Mouse (Mus musculus): ENCODE results near the gene Hpca. TPM values are rescaled to one million over a fixed set of nuclear protein-coding genes. Genes with fewer than 3 reads are reported as not detected.

Hpca gene
- not detected for total RNA-seq (2021)
- long read RNA-seq, experiment 1: 0 reads
- long read RNA-seq, experiment 2: 0 reads

DNA sequence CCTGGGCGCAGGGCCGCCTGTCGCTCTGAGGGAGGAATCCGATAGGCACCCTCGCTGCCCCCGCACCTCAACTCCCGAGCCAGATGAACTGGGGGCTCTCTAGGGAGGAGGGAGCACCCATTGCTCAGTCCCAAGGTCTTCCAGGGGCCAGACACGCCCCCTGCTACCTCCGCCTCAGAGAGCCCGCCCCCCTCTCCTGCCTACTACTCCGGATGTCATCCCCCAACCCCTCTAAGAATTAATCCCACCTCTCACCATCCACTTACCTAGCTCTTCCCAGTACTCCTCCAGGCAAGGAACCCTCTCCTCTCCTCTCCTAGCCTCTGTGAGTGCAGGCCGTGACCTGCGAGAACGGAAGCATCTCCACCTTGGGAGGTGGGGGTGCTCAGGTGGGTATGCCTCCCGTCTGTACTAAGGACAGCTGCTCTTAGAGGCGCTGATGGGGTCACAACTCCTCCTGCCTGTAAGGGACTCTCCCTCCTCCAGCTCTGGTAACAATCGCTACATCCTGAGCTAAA lies at the start of gene Hpca:
Gene Hpca (minus strand): TSS at position 468 of the 518 bp plus-strand sequence.
- no peak for DNase-seq

DNA sequence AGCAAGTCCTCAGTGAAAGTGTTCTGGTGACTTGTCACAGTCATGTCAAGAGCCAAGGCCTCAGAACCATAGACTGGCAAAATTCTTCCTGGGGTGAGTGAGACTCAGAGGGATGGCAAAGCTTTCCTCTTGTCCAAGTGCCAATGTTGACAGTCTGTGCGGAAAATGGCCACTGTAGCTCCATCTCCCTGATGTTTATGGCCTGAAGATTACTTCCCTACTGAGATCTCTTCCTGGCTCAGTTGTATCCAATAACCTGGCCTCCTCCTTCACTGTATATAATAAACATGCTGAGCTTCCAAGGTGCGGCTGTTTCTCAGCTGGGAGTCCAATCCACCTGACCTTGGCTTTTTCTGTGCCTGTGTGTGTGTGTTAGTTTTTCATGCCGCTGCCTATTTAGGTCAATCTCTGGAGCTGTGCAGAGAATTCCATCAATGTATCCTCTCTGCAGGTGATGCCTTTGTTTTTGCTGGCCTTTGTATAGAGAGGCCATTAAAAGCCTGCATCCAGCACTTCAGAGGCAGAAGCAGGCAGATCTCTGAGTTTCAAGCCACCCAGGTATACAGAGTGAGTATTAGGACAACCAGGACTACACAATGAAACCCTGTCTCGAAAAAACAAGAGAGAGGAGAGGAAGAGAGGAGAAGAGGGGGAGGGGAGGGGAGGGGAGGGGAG lies 39.9 kb upstream of the Hpca start:
- intact Hi-C loops (cut with DNase I): no loop called here

More for the DNA sequence above, at the start of gene Hpca:
- intact Hi-C loops (cut with DNase I): no loop called here

DNA sequence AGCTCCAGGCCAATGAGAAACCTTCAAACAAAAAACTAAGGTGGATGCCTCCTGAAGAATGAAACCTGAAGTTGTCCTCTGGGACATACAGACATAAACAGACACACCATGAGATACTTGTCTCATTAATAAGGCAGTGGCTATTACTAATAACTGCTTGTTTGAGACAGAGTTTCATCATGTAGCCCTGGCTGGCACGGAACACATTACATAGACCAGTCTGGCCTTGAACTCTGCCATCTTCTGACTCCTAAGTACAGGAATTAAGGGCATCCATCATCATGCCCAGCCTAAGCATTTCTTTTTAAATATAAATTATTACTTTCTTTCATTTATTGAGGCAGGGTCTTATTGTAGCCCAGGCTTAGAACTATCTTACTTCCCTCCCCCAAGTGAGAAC lies 39.2 kb upstream of the Hpca start:
- DNase-seq: no peak
- intact Hi-C loops (cut with DNase I): no loop called here

More for the DNA sequence above, 39.9 kb upstream of the Hpca start:
- DNase-seq: no peak

DNA sequence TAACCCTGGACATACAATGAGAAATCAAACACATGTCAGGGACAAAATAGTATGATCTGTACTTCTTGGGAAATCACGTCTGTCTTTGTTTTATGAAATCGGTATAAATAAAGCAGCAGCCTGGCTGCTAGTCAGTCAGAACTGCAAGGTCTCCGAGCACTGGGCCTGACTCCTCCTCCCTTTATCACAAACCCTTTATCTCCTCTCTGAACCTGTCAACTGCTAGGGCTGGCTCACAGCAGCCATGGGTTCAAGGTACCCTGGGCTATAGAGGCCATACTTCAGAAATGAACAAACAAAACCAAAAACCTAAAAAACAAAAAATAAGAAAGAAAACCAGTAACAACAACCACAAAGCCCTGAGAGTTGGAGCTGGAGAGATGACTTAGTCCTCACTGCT lies 36.7 kb upstream of the Hpca start:
- intact Hi-C loops (cut with DNase I): no loop called here
- no peak for DNase-seq

DNA sequence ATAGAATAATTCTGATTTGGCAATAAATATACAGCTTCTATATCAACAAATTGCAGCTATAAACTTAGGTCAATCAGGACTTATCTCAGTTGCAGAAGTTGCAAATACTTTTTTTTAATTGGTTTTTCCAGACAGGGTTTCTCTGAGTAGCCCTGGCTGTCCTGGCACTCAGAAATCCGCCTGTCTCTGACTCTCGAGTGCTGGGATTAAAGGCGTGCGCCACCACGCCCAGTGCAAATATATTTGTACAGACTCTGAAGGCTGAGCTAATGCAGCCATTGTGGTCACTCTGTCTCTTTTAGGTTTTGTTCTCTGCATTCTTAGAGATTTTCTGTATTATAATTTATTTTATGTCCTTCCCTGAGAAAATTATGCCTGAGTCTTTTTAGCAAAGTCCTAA lies 35.7 kb upstream of the Hpca start:
- DNase-seq: no peak
- intact Hi-C loops (cut with DNase I): no loop called here

DNA sequence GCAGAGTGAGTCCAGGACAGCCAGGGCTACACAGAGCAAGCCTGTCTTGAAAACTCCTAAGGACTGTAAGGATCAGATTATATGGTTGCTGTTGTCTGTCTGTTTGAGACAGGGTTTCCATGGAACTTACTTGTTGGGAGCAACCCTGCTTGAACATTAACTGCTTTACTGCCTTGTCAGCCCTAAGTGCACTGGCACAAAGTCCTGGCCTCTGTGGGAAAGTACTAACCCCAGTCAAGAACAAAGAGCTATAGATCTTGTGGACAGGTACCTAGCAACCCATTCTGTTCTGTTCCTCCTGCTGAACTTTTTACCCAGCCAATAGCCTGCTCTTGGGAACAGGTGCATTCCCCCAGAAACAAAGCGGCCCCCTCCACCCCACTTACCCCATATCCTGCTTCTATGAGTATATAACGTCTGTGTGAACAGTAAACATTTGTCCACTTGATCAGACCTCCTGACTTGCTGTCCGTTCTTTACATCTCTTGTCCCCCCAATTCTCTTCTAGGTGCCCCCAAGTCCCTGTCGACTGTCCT lies 29.5 kb upstream of the Hpca start:
- intact Hi-C loops (cut with DNase I): no loop called here
- DNase-seq: no peak

DNA sequence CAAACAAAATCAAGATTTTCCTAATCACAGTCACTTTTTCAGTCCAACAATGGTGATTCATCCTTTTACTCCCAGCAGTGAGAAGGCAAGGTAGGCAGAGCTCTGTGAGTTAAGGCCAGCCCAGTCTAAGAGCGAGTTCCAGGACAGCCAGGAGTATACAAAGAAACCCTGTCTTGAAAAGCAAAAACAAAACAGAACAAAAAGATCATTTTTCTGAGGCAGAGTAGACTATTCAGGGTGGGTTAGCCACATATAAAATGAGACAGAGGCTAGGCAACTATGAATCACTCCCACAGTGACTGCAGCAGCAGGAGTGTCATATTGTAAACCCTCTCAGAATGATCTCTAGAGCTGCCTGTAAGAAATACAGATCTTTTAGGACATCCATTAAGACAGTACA lies 27.5 kb upstream of the Hpca start:
- intact Hi-C loops (cut with DNase I): no loop called here
- DNase-seq: no peak

DNA sequence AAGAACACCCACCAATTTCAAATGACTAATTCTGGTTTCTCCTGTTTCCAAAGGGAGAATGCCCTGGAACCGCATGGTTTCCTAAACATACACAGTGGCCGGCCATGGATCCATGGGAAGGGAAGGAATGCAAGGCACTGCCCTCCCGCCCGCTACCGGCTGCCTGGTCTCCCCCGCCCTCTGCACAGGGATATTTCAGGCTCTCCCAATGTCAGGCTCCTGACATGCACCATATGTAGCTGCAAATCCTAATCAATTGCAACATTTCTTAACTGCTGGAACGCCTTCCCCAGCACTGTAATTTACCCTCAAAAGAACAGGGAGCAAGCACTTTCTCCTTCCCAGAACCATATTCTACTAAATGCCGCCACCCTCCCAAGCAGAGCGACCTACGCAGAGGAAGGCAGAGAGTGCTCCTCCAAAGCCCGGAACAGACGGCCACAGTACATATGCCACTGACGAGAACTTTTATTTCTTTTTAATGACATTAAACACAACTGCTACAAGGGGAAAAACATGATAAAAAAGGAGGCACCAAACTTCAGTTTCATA lies 25.8 kb upstream of the Hpca start:
- no peak for DNase-seq
- intact Hi-C loops (cut with DNase I): no loop called here

DNA sequence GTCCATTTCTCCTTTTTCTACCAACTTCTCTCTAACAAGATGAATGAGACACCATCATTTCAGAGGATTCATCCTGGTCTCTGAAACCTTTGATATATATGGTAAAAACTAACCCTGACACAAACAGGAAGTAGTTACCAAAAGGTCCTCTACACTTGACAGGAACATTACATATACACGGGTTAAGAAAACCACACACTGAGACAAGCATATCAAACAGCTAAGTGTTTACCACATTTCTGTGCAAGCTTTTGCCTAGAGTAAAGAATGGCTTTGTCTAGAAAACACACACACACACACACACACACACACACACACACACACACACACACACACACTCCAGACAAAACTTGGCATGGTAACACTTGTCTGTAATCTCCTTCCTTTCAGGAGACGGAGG lies 24.6 kb upstream of the Hpca start:
- intact Hi-C loops (cut with DNase I): no loop called here
- no peak for DNase-seq

DNA sequence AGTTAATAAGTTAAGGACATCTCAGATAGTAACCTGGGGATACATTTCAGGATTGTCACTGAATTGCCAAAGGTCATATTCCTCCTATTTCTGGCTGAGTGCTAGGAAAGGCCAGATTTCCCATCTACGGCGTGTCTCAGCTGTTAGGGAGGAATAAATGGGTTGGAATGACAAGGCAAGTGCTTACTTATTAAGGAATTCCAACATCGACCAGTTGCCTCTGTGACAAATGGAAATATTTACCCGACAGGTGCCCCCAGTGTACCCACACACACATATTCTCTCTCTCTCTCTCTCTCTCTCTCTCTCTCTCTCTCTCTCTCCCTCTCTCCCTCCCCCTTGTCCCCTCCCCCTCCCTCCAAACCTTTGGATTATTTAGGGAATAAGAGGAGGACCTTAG lies 24.1 kb upstream of the Hpca start:
- intact Hi-C loops (cut with DNase I): no loop called here
- DNase-seq: no peak

DNA sequence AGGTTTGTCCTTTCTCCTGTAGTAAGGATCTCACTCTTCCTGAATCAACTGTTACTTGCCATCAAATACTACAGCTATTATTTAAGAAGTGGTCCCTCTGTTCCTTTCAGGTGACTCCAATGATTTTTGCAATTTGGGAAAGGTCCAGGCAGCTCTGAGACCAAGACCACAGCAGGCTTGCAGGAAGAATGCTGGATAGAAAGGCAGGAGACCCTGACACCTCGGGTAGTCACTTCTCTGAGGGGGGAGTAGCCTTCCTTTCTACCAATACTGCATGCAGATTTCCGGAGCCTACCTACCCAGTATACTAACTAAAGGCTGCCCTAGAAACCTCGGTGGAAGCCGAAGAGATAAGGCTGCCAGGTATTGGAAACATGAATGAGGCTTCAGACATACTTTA lies 23.6 kb upstream of the Hpca start:
- intact Hi-C loops (cut with DNase I): no loop called here
- no peak for DNase-seq

DNA sequence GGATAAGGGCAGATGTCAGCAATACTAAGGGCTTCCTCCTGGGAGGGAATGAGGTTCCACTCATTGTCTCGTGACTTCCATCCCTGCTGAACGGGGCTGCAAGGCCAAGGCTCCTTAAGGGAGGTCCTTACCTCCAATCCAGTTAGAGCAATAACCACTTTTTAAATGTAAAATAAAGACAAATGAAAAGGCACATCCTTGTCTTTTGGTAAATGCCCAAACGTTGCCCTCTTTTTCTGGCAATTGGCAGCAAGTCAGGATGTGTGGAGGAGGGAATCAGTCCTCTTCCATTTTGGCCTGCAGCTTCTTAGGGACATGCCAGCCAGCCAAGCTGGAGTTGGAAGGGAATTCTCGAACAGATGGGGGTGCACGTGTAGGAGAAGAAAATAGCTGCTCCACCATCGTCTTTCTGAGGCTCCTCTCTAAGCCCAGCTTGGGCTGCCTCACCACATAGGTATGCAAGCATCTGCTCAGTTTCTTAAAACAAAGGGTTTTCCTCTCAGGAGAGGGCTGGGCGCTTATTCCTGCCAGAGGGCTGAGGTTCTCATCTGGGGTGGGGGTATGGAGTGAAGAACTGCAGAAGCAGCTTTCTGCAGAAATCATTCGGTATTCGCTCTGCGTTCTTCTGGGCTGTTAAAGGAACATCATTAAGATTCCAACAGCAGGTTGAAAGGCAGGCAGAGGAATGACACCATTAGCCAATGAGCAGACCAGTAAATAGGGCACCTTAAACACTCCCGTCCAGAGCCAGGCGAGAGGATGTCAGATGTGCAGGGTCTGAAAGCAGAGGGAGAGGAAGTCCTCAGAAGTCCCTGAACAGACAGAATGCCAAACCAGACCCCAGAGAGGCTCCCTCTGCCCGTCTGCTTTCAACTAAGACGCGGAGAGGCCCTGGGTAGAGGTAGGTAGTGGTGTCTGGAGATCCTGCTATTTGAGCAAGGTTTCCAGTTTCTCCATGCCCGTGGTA lies 22.8 kb upstream of the Hpca start:
- no peak for DNase-seq
- intact Hi-C loops (cut with DNase I): no loop called here

DNA sequence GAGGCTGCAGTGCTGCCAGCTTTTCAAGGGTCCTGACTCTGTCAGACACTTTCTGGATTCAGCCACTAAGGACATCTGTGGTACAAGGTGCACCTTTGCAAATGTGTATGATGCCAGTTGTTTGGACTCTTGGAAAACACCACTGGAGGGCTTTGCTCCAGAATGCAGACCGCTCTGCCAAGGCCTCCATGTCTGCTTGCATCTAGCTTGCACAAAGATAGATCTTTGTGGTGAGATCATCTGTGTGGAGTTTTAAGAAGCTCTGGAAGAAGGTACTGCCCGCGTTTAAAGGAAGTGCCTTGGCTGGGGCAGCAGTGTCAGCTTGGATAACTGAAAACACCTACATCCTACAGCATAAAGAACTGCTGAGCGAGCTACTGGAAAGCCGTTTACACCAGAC lies 21.7 kb upstream of the Hpca start:
- intact Hi-C loops (cut with DNase I): no loop called here
- no peak for DNase-seq

DNA sequence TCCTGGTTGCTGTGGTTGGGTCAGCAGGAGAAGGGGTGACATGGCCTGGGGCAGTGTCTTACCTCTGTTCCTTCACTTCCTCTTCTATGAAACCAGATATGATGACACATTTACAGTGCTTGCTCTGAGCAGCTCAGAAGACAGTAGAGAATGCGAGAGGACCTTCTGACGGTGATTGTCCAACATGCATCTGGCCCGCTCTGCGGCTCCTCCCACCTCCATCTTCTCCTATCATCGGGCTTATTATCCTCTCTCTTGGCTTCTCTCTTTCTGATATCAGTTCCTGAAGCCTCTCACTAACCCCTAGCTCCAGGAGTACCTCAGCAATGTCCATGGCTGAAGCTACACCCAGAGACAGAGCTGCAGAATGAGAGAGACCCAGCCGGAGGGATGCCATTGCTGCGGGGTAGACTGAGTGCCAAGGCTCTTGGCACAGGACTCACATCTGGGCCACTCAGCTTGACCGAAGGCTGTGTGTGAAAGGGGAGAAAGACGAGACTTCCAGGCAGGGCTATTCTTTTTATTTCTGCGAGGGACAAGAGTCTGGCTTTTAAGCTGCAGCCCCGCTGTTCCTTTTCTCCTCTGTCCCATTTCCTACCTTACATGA lies 20.7 kb upstream of the Hpca start:
- no peak for DNase-seq
- intact Hi-C loops (cut with DNase I): no loop called here

DNA sequence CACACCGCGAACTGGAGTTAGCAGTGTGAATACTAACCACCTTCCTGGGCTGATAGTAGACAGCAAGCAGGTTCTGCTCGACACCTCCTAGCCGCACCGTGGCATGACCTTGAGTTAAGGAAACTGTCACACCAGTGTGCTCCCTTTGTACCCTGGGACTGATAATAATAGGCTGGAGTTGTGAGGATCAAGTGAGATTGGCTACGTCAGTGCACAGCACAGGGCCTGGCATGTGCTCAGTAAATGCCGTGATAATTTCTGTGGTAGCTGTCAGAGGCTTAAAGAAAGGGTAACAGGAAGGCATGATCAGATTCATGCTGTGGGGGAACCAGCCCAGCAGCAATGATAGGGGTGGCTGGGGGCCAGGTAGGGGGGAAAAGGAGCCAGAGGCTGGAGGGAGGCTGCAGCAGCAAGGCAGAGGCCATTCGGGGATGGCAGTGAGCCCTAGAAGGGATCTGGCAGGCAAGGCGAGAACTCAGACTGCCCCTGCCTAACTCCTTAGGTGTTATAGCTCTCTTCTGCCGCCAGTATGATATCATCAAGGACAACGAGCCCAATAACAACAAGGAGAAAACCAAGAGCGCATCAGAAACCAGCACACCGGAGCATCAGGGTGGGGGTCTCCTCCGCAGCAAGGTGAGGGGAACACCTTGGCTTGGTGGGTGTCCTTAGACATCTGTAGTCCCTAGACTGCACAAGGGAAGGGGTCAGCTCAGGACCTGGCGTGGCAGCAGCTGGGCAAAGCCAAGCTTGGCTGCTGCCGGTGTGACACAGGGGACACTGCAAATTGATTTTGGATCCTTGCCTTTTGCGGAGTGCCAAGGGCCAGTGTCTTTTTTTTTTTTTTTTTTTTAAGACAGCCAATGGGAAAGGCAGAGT lies 20.0 kb upstream of the Hpca start:
- intact Hi-C loops (cut with DNase I): no loop called here
- DNase-seq: no peak

DNA sequence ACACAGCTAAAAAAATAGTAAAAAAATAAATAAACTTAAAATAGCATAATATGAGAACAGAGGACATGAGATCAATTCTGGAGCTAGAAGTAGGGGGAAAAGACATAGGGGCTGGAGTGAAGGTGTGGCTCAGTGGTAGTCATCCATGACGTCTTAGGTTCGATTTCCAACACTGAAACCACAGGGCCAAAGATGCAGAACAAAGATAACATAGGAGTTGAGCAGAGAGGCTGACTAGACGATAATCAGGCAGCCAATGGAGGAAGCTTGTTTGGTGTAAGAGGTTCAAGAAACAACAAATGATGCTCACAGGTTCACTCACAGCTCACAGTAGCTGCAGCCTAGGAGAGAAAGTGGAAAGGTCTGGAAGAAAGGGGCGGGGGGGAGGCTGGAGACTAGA lies 19.0 kb upstream of the Hpca start:
- intact Hi-C loops (cut with DNase I): no loop called here
- DNase-seq: no peak

DNA sequence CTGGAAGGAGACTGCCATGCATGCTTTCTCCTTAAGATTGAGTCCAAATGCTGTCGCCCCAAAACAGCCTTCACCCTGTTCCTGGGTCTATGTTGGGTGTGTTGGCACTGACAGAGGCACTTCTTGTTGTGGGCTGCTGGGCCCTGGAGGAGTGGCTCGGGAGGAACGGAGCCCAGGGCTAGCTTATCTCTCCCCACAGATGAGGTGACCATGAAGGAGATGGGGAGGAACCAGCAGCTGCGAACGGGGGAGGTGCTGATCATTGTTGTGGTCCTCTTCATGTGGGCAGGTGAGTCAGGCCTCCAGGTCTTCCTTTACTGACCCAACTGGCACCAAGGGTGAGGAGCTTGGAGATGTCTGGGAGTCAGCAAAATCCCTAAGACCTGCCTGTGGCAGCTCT lies 17.8 kb upstream of the Hpca start:
- intact Hi-C loops (cut with DNase I): loop anchor here (10.0 kb wide), 1 partner anchor 315 kb away; no protein-coding TSS in a partner anchor
- no peak for DNase-seq

DNA sequence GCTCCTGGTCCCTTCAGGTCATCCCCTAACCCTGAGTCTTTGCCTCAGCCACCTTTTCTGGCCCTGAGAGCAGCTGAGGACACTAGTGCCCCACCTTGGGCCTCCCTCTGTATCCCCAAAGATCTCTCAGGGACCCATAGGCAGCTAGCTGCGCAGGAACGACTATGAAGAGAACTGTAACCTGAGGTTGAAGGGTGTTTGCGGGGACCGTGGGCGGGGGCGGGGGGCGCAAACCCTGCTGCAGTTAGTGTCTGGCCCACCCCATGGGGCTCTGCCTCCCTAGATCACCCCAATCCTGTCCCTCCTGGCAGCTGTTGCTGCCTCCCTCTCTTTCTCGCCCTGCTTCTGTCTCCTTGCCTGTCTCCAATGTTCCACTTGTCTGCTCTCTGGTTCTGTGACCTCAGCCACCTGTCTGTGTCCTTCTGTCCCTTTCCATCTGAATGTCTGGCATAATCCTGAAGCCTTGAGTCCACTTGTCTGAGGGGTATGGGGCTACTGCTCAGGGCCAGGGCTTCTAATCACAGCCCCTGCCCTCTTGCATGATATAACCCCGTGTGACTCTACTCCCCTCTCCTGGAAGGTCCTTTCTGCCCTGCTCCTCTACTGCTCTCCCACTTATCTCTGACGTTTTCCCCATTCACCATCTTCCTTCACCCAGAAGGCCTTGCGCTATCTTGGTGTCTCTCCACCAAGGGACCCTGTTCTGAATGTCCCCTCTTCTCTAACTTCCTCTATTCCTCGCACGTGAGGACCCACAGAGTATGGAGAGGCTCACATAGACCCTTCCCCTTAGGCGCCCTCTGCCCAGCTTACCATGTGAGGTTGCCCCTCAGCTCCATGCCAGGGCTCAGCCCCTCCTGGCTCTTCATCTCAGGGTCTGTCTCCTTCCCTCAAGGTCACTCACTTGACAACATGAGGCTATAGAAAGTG lies 15.8 kb upstream of the Hpca start:
- no peak for DNase-seq

More for the DNA sequence above, 15.8 kb upstream of the Hpca start:
- intact Hi-C loops (cut with DNase I): loop anchor here (10.0 kb wide), 1 partner anchor 317 kb away; no protein-coding TSS in a partner anchor

All from gastrocnemius, postnatal 36 days (tissue).